Mouse (Mus musculus): ENCODE measurements at regions not wholly inside any gene's neighbourhood (a gene's known extent, or its start where the extent isn't known, plus 50 kb on each side); places are given as distances from the start of the nearest gene placed in this dataset.

- no peak for TF ChIP-seq CTCF (conservative IDR thresholded peaks at IDR 0.05; ENCODE audit: low read length)
- TF ChIP-seq POU5F1 (IDR thresholded peaks at IDR 0.05; ENCODE audit: borderline replicate concordance, low read length) = no peak
Observed at GRCm38 (mm10) chr2:166465531-166465930, 248.1 kb downstream of the Prex1 start.
